Mouse (Mus musculus) forebrain, embryonic 11.5 days (tissue): ENCODE measurements around the gene Rheb. TPM values are rescaled to one million over a fixed set of nuclear protein-coding genes. Genes with fewer than 3 reads are reported as not detected.

Source experiments
- ATAC-seq: fragments of 200-750 bp; cut with Nextera tagmentation; replicated peaks from 2 replicates; pipeline ENCODE4 v1.8.0; 2017; ENCODE audit warnings: moderate TSS enrichment; ENCODE audit not compliant: low FRiP score
- DNase-seq: peaks from one replicate; pipeline ENCODE4 v3.0.0-alpha.2; 2017; ENCODE audit warnings: low spot score
- H3K27ac ChIP-seq: fragments of 300-500 bp; sonication (generic); 2 replicates; pipeline ENCODE4 v1.5.1; 2014; ENCODE audit warnings: low read depth, low read length
- H3K27me3 ChIP-seq: fragments of 300-500 bp; sonication (generic); 2 replicates; pipeline ENCODE4 v1.6.1; 2014; ENCODE audit warnings: mild to moderate bottlenecking, low read length, mixed read lengths; ENCODE audit not compliant: control insufficient read depth, insufficient read depth
- H3K36me3 ChIP-seq: fragments of 300-500 bp; sonication (generic); 2 replicates; pipeline ENCODE4 v1.6.1; 2014; ENCODE audit warnings: mild to moderate bottlenecking, low read length, moderate library complexity, mixed read lengths; ENCODE audit not compliant: control insufficient read depth, insufficient read depth
- H3K4me1 ChIP-seq: fragments of 300-500 bp; sonication (generic); replicated peaks from 2 replicates; pipeline ENCODE4 v1.6.1; 2014; ENCODE audit warnings: low read length, mixed read lengths; ENCODE audit not compliant: control insufficient read depth, insufficient read depth
- H3K4me2 ChIP-seq: fragments of 300-500 bp; sonication (generic); 2 replicates; pipeline ENCODE4 v1.6.1; 2014; ENCODE audit warnings: low read depth, mild to moderate bottlenecking, low read length, moderate library complexity, mixed read lengths; ENCODE audit not compliant: severe bottlenecking
- H3K4me3 ChIP-seq: fragments of 300-500 bp; sonication (generic); 2 replicates; pipeline ENCODE4 v1.5.1; 2014; ENCODE audit warnings: low read depth, low read length
- H3K9ac ChIP-seq: fragments of 300-500 bp; sonication (generic); 2 replicates; pipeline ENCODE4 v1.6.1; 2014; ENCODE audit warnings: low read length
- H3K9me3 ChIP-seq: fragments of 300-500 bp; sonication (generic); 2 replicates; pipeline ENCODE4 v1.6.1; 2016; ENCODE audit warnings: low read length, mixed read lengths; ENCODE audit not compliant: control insufficient read depth
- WGBS: fragments of 180-500 bp; shearing (Covaris S2); extraction: QIAGEN DNeasy Blood & Tissue Kit; methylation state at CpG from one replicate; pipeline ENCODE4 v1.1.7; 2014; 5-methylcytosine and 5-hydroxymethylcytosine counted together
- polyA plus RNA-seq: library from polyadenylated mRNA; unstranded; fragments of >200 nt; fragmentation: Nextera tagmentation; extraction: Ambion mirVana; gene quantifications from 2 replicates; pipeline ENCODE4 v1.2.1, GENCODE M21; 2014

Rheb gene
- polyA plus RNA-seq, 1 experiment from 2014 or later: 202 TPM

DNA sequence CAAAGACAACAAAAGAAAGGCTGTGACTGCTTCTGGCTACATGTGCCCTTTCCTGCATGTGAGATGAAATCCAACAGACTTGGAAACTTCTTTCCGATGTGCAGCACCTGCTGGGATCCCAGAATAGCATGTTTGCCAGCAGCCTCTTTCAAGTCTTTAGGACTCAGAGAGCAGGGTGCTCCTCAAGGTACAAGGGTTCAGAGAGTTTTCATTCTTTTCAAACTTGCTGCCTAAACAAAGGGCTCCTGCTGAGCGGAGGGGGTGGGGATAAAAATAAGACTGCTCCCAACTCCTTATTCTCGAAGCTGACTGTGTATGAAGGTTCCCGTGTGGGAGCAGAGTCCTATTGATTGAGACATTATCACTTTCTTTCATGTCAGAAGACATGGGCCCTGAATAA, 25.2 kb downstream of the Rheb start:
- H3K27ac ChIP-seq: no peak overlapping the region
- no peaks in the 10 kb centered on the region for H3K4me1 ChIP-seq
- H3K4me3 ChIP-seq: no peak overlapping the region
- no peak for DNase-seq
- no peaks in the 10 kb centered on the region for H3K9me3 ChIP-seq
- 55% methylated on average over 4 of the region's 4 CpGs for WGBS
- ATAC-seq: no peak
- peaks cover 7% of the 10 kb centered on the region; the same call in 1 of the 2 replicates for H3K36me3 ChIP-seq
- H3K4me2 ChIP-seq: no peak overlapping the region
- no peaks in the 10 kb centered on the region for H3K27me3 ChIP-seq
- no peak overlapping the region for H3K9ac ChIP-seq

DNA sequence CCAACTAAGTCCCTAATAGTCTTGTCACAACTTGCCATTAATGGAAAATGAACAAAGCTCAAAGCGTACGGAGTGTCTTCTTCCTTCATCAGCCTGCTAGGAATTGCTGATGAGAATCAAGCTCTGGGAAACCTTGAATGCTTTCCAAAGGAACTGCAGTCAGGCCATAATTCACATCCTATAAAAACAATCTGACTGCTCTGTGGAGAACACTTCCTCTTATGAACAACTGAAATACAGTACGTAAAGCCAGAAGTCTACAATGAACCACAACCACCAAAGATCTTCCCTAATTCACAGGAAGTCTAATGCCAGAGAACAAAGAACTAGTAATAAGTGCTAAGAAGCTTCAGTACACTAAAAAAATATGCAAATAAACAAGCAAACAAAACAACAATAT, 28.5 kb downstream of the Rheb start:
- 98% methylated on average over 3 of the region's 3 CpGs for WGBS
- no peak for ATAC-seq
- Histone ChIP-seq H3K4me1 (no peaks in the 10 kb centered on the region), H3K9ac (no peak overlapping the region), H3K4me2 (no peak overlapping the region), H3K27ac (no peak overlapping the region), H3K36me3 (peaks cover 7% of the 10 kb centered on the region; the same call in 1 of the 2 replicates), H3K27me3 (no peaks in the 10 kb centered on the region), H3K4me3 (no peak overlapping the region), H3K9me3 (no peaks in the 10 kb centered on the region)
- no peak for DNase-seq

DNA sequence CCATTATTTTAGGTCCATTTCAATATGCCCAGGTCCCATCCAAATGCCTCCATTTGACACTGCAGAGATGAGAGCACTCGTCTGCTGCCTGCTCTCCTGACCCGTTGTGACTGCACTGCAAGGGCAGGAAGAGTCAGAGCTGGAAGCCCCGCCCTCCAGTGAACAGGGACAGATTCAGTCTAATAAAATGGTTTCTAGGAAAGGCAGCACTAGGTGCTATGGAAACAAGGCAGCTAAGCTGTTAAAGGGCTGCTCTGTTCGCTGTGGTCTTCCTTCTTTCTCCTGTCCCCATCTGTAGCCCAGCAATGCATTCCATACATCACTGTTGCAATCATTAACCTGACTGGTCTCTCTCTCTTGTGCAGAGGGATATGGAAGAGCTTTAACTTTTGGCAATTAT, 29.4 kb downstream of the Rheb start:
- H3K4me2 ChIP-seq: no peak overlapping the region
- no peak overlapping the region for H3K4me3 ChIP-seq
- no peaks in the 10 kb centered on the region for H3K4me1 ChIP-seq
- peaks cover 7% of the 10 kb centered on the region; the same call in 1 of the 2 replicates for H3K36me3 ChIP-seq
- H3K9me3 ChIP-seq: no peaks in the 10 kb centered on the region
- H3K9ac ChIP-seq: no peak overlapping the region
- 79% methylated on average over 4 of the region's 4 CpGs for WGBS
- DNase-seq (no peak), ATAC-seq (no peak)
- H3K27ac ChIP-seq: no peak overlapping the region
- H3K27me3 ChIP-seq: no peaks in the 10 kb centered on the region

DNA sequence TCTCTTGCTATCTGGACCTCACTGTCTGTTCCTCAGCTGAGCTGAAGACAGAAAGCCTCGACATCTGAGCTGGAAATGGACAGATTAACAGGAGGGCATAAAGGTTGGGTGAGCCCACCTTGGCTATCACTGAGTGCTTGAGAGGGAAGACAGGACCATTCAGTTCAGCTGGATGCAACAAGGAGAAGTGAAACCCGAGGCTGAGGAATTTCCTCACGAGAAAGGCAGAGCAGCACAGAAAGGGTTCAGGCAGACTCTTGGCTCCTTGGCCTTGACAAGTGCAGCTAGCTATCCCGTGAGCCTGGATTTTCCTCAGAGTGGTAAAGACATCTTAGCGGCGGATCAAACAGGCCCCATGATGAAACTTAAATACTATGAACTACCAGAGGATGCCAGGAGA, 37.2 kb downstream of the Rheb start:
- no peaks in the 10 kb centered on the region for H3K9me3 ChIP-seq
- 84% methylated on average over 6 of the region's 6 CpGs for WGBS
- H3K4me2 ChIP-seq: no peak overlapping the region
- no peak for DNase-seq
- no peak overlapping the region for H3K9ac ChIP-seq
- H3K4me3 ChIP-seq: no peak overlapping the region
- H3K27me3 ChIP-seq: no peaks in the 10 kb centered on the region
- H3K27ac ChIP-seq: no peak overlapping the region
- no peak for ATAC-seq
- no peaks in the 10 kb centered on the region for H3K4me1 ChIP-seq
- H3K36me3 ChIP-seq: no peaks in the 10 kb centered on the region; the same call in 1 of the 2 replicates

DNA sequence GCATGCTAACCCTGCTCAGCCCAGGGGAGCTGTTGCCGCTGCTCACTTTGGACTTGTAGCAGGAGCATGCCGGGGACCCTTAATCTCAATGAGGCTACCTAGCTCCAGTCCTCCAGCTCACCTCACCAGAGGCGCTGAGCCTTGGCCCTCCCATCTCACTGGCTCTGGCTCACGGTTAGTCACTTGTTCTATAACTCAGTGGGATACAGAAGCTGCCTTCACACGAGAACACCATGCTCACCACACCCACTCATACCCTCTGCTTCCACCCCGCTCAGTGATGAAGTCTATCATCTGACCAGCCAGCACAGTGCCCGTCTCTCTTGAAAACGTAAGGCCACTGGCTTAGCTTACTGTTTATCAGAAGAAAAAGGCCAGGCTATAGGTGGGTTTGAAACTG, 37.8 kb downstream of the Rheb start:
- 93% methylated on average over 8 of the region's 8 CpGs for WGBS

DNA sequence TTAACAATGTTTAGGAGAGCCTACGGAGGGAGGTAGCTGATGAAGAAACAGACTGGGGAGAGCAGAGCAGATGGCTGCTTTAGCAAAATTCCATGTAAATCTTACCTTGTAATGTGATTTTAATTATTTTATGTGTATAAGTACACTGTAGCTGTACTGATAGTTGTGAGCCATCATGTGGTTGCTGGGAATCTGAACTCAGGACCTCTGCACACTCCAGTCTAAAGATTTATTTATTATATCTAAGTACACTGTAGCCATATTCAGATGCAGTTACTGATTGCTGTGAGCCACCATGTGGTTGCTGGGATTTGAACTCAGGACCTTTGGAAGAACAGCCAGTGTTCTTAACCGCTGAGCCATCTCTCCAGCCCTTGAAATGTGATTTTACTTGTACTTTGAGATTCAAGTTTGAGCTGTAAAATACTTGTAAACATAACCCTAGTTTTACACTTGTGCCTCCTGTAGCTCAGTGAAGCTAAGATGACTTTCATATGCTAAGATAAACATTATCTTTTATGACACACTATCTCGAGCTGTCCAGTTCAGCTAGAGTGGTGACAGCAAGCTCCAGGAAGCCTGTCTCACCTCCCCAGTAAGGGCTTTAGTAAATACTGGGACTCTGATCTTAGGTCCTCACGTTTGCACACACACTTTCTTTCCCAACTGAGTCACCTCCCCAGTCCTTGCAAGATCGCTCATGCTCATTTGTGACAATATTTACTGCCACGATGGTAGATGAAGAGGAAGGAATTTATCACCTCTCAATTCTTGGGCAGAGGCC, 40.4 kb downstream of the Rheb start:
- Histone ChIP-seq H3K4me1 (no peaks in the 10 kb centered on the region), H3K36me3 (no peaks in the 10 kb centered on the region; the same call in 1 of the 2 replicates), H3K9ac (no peak overlapping the region), H3K4me2 (no peak overlapping the region), H3K9me3 (no peaks in the 10 kb centered on the region), H3K4me3 (no peak overlapping the region), H3K27ac (no peak overlapping the region), H3K27me3 (no peaks in the 10 kb centered on the region)
- no peak for DNase-seq
- no peak for ATAC-seq
- 87% methylated on average over 6 of the region's 6 CpGs for WGBS

More for the DNA sequence above, 37.8 kb downstream of the Rheb start:
- DNase-seq (no peak), ATAC-seq (no peak)
- no peaks in the 10 kb centered on the region for H3K4me1 ChIP-seq
- H3K9me3 ChIP-seq: no peaks in the 10 kb centered on the region
- H3K4me2 ChIP-seq: no peak overlapping the region
- no peak overlapping the region for H3K27ac ChIP-seq
- no peak overlapping the region for H3K4me3 ChIP-seq
- H3K36me3 ChIP-seq: no peaks in the 10 kb centered on the region; the same call in 1 of the 2 replicates
- H3K27me3 ChIP-seq: no peaks in the 10 kb centered on the region
- no peak overlapping the region for H3K9ac ChIP-seq

DNA sequence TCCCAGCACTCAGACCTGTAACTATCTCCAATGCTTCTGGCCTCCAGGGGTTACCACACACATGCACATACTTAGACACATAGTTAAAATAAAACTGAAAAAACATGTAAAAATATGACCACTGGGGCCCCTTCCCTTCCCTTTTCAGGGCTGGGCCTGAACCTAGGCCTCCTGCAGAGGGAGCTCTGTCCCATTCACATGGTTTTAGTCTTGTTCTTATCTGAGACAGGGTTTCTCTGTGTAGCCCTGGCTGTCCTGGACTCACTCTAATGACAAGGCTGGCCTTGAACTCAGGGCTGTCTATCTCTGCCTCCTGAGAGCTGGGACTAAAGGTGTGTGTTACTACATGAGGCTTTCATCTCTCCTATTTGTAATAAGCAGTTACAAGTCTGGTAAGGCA, 42.0 kb downstream of the Rheb start:
- no peaks in the 10 kb centered on the region for H3K9me3 ChIP-seq
- H3K4me1 ChIP-seq: no peaks in the 10 kb centered on the region
- no peaks in the 10 kb centered on the region; the same call in 1 of the 2 replicates for H3K36me3 ChIP-seq
- no peak overlapping the region for H3K27ac ChIP-seq
- no peak overlapping the region for H3K9ac ChIP-seq
- no peak overlapping the region for H3K4me2 ChIP-seq
- DNase-seq (no peak), ATAC-seq (no peak)
- no peaks in the 10 kb centered on the region for H3K27me3 ChIP-seq
- no peak overlapping the region for H3K4me3 ChIP-seq

DNA sequence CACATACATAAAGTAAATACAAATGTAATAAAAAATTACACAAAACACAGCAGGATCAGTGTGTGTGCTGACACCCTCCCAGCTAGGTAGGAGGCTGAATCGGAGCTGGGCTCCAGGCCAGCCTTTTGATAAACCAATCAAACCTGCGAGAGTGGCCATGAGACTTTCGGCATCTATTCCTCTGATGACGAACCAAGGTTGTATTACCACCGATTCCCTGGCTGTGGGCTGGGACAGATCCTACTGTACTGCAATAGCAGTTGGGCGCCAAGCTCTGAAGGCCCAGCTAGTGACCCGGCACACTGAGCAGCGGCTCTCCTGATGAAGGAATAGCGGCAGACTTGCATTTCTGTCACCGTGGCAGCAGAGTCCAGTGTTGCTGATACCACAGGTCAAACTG, 43.8 kb downstream of the Rheb start:
- ATAC-seq (no peak), DNase-seq (no peak)
- Histone ChIP-seq H3K27ac (no peak overlapping the region), H3K36me3 (no peaks in the 10 kb centered on the region; the same call in 1 of the 2 replicates), H3K4me2 (no peak overlapping the region), H3K9me3 (no peaks in the 10 kb centered on the region), H3K9ac (no peak overlapping the region), H3K4me3 (no peak overlapping the region), H3K27me3 (no peaks in the 10 kb centered on the region), H3K4me1 (no peaks in the 10 kb centered on the region)
- WGBS: 85% methylated on average over 10 of the region's 10 CpGs

DNA sequence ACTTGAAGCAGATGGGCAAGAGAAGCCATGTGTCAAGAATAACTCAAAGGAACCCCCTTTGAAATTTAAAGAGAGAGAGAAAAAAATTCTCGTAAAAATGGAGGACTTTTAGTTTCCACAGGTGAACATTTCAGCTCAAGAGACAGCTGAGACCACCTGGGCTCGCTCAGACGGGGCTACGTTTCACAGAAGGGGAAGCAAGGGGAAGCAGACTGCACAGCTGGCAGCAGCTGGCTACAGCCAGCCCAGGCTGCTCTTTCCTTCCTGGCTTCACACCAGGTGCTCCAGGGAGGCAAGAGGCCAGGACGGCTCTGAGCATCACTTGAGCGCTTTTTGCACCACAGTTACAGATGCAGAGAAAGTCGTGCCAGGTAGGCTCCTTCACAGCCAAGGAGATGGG, 44.6 kb downstream of the Rheb start:
- Histone ChIP-seq H3K4me2 (no peak overlapping the region), H3K27me3 (no peaks in the 10 kb centered on the region), H3K9ac (no peak overlapping the region), H3K36me3 (no peaks in the 10 kb centered on the region; the same call in 1 of the 2 replicates), H3K27ac (no peak overlapping the region), H3K9me3 (no peaks in the 10 kb centered on the region), H3K4me1 (no peaks in the 10 kb centered on the region), H3K4me3 (no peak overlapping the region)
- WGBS: 70% methylated on average over 7 of the region's 7 CpGs
- ATAC-seq (no peak), DNase-seq (no peak)
